Mouse (Mus musculus) fat pad, adult 2 months (tissue): ENCODE data around the gene Ucn.

Source experiments
- DNase-seq: peaks from one replicate; pipeline ENCODE4 v3.0.0-alpha.2; 2011; ENCODE audit warnings: low read depth, low spot score; ENCODE audit errors: extremely low read depth

The Ucn gene

GRCm38 (mm10) chr5:31138241-31138967 is at the start of gene Ucn:
Ucn (minus strand) TSS chr5:31138829.
- no peak for DNase-seq

GRCm38 (mm10) chr5:31183678-31184077 is 45.0 kb upstream of the Ucn start:
- DNase-seq, result no peak

- DNase-seq, result no peak
Observed at GRCm38 (mm10) chr5:31181183-31181770, 42.6 kb upstream of the Ucn start.

- DNase-seq, result peak; percentile 66
Observed at GRCm38 (mm10) chr5:31179766-31180630, 41.4 kb upstream of the Ucn start, which contains the start of the genes Gm29609 and Gtf3c2. Gm29609 (minus strand) TSS chr5:31179911. Gtf3c2 (minus strand) TSS chr5:31180144.

GRCm38 (mm10) chr5:31179301-31179765 is 40.7 kb upstream of the Ucn start:
- DNase-seq, result no peak

- DNase-seq, result no peak
Observed at GRCm38 (mm10) chr5:31168630-31169029, 30.0 kb upstream of the Ucn start.

GRCm38 (mm10) chr5:31164878-31165277 is 26.2 kb upstream of the Ucn start:
- no peak for DNase-seq

- no peak for DNase-seq
Observed at GRCm38 (mm10) chr5:31162462-31162861, 23.8 kb upstream of the Ucn start.

GRCm38 (mm10) chr5:31154152-31154553 is 15.5 kb upstream of the Ucn start, which contains the start of gene Mpv17:
Mpv17 (minus strand) TSS chr5:31154251.
- DNase-seq, result peak; percentile 64

- DNase-seq, result no peak
Observed at GRCm38 (mm10) chr5:31153516-31154151, 15.0 kb upstream of the Ucn start.

GRCm38 (mm10) chr5:31151746-31152145 is 13.1 kb upstream of the Ucn start:
- DNase-seq, result no peak

- no peak for DNase-seq
Observed at GRCm38 (mm10) chr5:31149781-31150180, 11.2 kb upstream of the Ucn start.

GRCm38 (mm10) chr5:31138968-31139425 is 368 bp upstream of the Ucn start:
- no peak for DNase-seq

- DNase-seq, result no peak
Observed at GRCm38 (mm10) chr5:31137658-31138057, 971 bp downstream of the Ucn start.

GRCm38 (mm10) chr5:31136730-31137424 is 1.8 kb downstream of the Ucn start:
- DNase-seq, result no peak

GRCm38 (mm10) chr5:31126050-31126449 is 12.6 kb downstream of the Ucn start:
- DNase-seq, result no peak

- no peak for DNase-seq
Observed at GRCm38 (mm10) chr5:31123481-31123880, 15.1 kb downstream of the Ucn start.

GRCm38 (mm10) chr5:31121111-31121510 is 17.5 kb downstream of the Ucn start:
- DNase-seq, result no peak

GRCm38 (mm10) chr5:31116912-31117311 is 21.7 kb downstream of the Ucn start:
- DNase-seq, result no peak

GRCm38 (mm10) chr5:31116354-31116753 is 22.3 kb downstream of the Ucn start, which contains the start of gene Trim54:
Trim54 (plus strand) TSS chr5:31116712.
- no peak for DNase-seq
